Mouse (Mus musculus) midbrain, postnatal 0 days (tissue): ENCODE data around the gene Twnk. TPM values are rescaled to one million over a fixed set of nuclear protein-coding genes. Genes with fewer than 3 reads are reported as not detected.

ENCODE experiments used
- ATAC-seq: fragments of 200-750 bp; cut with Nextera tagmentation; 2 replicates; pipeline ENCODE4 v1.8.0; 2017; ENCODE audit warnings: moderate number of reproducible peaks, mild to moderate bottlenecking, moderate TSS enrichment, moderate library complexity; ENCODE audit not compliant: low FRiP score
- DNase-seq: peaks from one replicate; pipeline ENCODE4 v3.0.0-alpha.2; 2015; ENCODE audit warnings: low spot score
- H3K27ac ChIP-seq: fragments of 300-500 bp; sonication (generic); 2 replicates; pipeline ENCODE4 v1.5.1; 2014; ENCODE audit warnings: low read depth, mild to moderate bottlenecking, low read length, mixed read lengths
- H3K27me3 ChIP-seq: fragments of 300-500 bp; sonication (generic); 2 replicates; pipeline ENCODE4 v1.6.1; 2014; ENCODE audit warnings: low read length, control low read depth, mixed read lengths; ENCODE audit not compliant: insufficient read depth
- H3K36me3 ChIP-seq: fragments of 300-500 bp; sonication (generic); 2 replicates; pipeline ENCODE4 v1.6.1; 2014; ENCODE audit warnings: low read length, control low read depth, mixed read lengths; ENCODE audit not compliant: insufficient read depth
- H3K4me1 ChIP-seq: fragments of 300-500 bp; sonication (generic); 2 replicates; pipeline ENCODE4 v1.6.1; 2014; ENCODE audit warnings: mild to moderate bottlenecking, control low read depth, antibody characterized with exemption, low read length, mixed read lengths; ENCODE audit not compliant: insufficient read depth
- H3K4me2 ChIP-seq: fragments of 300-500 bp; sonication (generic); 2 replicates; pipeline ENCODE4 v1.6.1; 2014; ENCODE audit warnings: low read depth, mild to moderate bottlenecking, low read length, mixed read lengths; ENCODE audit not compliant: poor library complexity, severe bottlenecking
- H3K4me3 ChIP-seq: fragments of 300-500 bp; sonication (generic); 2 replicates; pipeline ENCODE4 v1.5.1; 2014; ENCODE audit warnings: low read depth, mild to moderate bottlenecking, low read length, moderate library complexity
- H3K9ac ChIP-seq: fragments of 300-500 bp; sonication (generic); replicated peaks from 2 replicates; pipeline ENCODE4 v1.6.1; 2014; ENCODE audit warnings: mild to moderate bottlenecking, low read length, moderate library complexity, mixed read lengths; ENCODE audit not compliant: poor library complexity, severe bottlenecking
- H3K9me3 ChIP-seq: fragments of 300-500 bp; sonication (generic); 2 replicates; pipeline ENCODE4 v1.6.1; 2016; ENCODE audit warnings: low read length, control low read depth
- CTCF ChIP-seq: IDR thresholded peaks from 2 replicates; pipeline ENCODE4 v1.5.1; 2016; ENCODE audit warnings: antibody characterized with exemption, mild to moderate bottlenecking
- WGBS: fragments of 180-500 bp; shearing (Covaris S2); extraction: QIAGEN DNeasy Blood & Tissue Kit; methylation state at CpG from one replicate; pipeline ENCODE4 v1.1.7; 2014; 5-methylcytosine and 5-hydroxymethylcytosine counted together
- polyA plus RNA-seq: library from polyadenylated mRNA; unstranded; fragments of >200 nt; fragmentation: Nextera tagmentation; extraction: Ambion mirVana; gene quantifications from 2 replicates; pipeline ENCODE4 v1.2.1, GENCODE M21; 2015
- total RNA-seq: library from RNA; depleted of rRNA; stranded (reverse); fragments of >200 nt; gene quantifications from 2 replicates; pipeline ENCODE4 v1.2.3, GENCODE M21; 2014; rRNA removed

Twnk gene
- total RNA-seq, result 6.1 and 6.4 TPM in 2 replicates
- polyA plus RNA-seq, result 6.8 and 7.1 TPM in 2 replicates

- no peak for ATAC-seq
- no peak for TF ChIP-seq CTCF
- Histone ChIP-seq H3K4me3 (peak within 1 kb of the TSS; percentile 68), H3K27me3 (no peaks in the 10 kb centered on the region), H3K36me3 (peaks cover 38% of the 10 kb centered on the region), H3K9ac (peak within 1 kb of the TSS; percentile 75), H3K4me2 (peak within 1 kb of the TSS; percentile 89), H3K9me3 (no peaks in the 10 kb centered on the region), H3K4me1 (peaks cover 11% of the 10 kb centered on the region; the same call in 1 of the 2 replicates), H3K27ac (peak within 1 kb of the TSS; percentile 63)
- 9% methylated on average over 16 of the region's 16 CpGs for WGBS
- peak; percentile 50 for DNase-seq
Observed at GRCm38 (mm10) chr19:45005444-45005843, at the start of gene Twnk. Gene Twnk, plus strand, starts transcription at chr19:45005663.

- ATAC-seq, result no peak
- no peaks in the 10 kb centered on the region for H3K9me3 ChIP-seq
Observed at GRCm38 (mm10) chr19:44959633-44960032, 45.8 kb upstream of the Twnk start.

DNA sequence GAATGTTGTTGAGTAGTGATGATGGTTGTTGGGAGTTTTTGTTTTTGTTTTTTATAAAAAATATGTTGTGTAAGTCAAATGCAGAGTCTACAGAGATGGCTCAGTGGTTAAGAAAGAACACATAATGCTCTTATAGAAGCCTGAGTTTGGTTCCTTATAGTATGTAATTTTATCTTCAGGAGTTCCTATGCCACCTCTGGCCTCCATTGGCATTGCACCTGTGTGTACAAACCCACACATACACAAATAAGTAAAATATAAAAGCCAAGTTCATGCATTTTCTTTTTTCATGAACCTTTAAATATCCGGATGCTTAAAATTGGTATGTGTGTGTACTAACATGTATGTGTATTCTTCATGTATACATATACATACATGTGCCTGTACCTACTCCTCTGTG, 39.5 kb upstream of the Twnk start:
- Histone ChIP-seq H3K9me3 (no peaks in the 10 kb centered on the region), H3K4me3 (no peak overlapping the region), H3K9ac (no peak overlapping the region), H3K27ac (no peak overlapping the region), H3K27me3 (no peaks in the 10 kb centered on the region), H3K36me3 (peaks cover 45% of the 10 kb centered on the region), H3K4me1 (no peaks in the 10 kb centered on the region), H3K4me2 (no peak overlapping the region)
- TF ChIP-seq CTCF, result peak; percentile 22; the same call in 1 of the 2 replicates
- ATAC-seq (no peak), DNase-seq (no peak)
- 100% methylated on average over 1 of the region's 1 CpGs for WGBS

More at GRCm38 (mm10) chr19:44959633-44960032, 45.8 kb upstream of the Twnk start:
- Histone ChIP-seq H3K9ac (no peak overlapping the region), H3K4me1 (no peaks in the 10 kb centered on the region), H3K4me2 (no peak overlapping the region), H3K4me3 (no peak overlapping the region), H3K36me3 (peaks cover 47% of the 10 kb centered on the region), H3K27me3 (no peaks in the 10 kb centered on the region), H3K27ac (no peak overlapping the region)
- DNase-seq, result no peak
- TF ChIP-seq CTCF, result no peak
- WGBS, result 100% methylated on average over 2 of the region's 2 CpGs

- peaks cover 47% of the 10 kb centered on the region for H3K36me3 ChIP-seq
- no peak overlapping the region for H3K9ac ChIP-seq
- H3K27ac ChIP-seq, result no peak overlapping the region
- H3K4me1 ChIP-seq, result no peaks in the 10 kb centered on the region
- no peak for TF ChIP-seq CTCF
- 93% methylated on average over 3 of the region's 3 CpGs for WGBS
- no peak for ATAC-seq
- DNase-seq, result no peak
- H3K4me2 ChIP-seq, result no peak overlapping the region
- no peaks in the 10 kb centered on the region for H3K27me3 ChIP-seq
- no peaks in the 10 kb centered on the region for H3K9me3 ChIP-seq
- H3K4me3 ChIP-seq, result no peak overlapping the region
Observed at GRCm38 (mm10) chr19:44968329-44968728, 37.1 kb upstream of the Twnk start.

- Histone ChIP-seq H3K27me3 (no peaks in the 10 kb centered on the region), H3K36me3 (peaks cover 78% of the 10 kb centered on the region), H3K4me3 (no peak overlapping the region), H3K9ac (no peak overlapping the region), H3K9me3 (no peaks in the 10 kb centered on the region), H3K4me2 (no peak overlapping the region), H3K4me1 (no peaks in the 10 kb centered on the region), H3K27ac (no peak overlapping the region)
- 87% methylated on average over 6 of the region's 6 CpGs for WGBS
- TF ChIP-seq CTCF, result no peak
- no peak for DNase-seq
- no peak for ATAC-seq
Observed at GRCm38 (mm10) chr19:44976636-44977035, 28.8 kb upstream of the Twnk start.

DNA sequence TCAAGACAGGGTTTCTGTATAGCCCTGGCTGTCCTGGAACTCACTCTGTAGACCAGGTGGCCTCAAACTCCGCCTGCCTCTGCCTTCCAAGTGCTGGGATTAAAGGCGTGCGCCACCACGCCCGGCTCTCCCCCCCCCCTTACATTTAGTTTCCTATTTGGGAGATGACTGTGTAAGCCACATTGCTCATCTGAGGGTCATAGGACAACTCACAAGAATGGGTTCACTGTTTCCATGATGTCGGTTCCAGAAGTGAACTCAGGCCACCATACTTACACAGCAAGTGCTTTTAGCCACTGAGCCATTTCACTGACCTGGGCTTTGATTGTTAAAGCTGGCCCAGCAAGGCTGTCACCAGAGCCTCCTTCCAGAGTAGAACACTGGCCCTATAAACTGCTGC, 28.3 kb upstream of the Twnk start:
- Histone ChIP-seq H3K9ac (no peak overlapping the region), H3K9me3 (no peaks in the 10 kb centered on the region), H3K27ac (no peak overlapping the region), H3K36me3 (peaks cover 78% of the 10 kb centered on the region), H3K4me3 (no peak overlapping the region), H3K4me2 (no peak overlapping the region), H3K27me3 (no peaks in the 10 kb centered on the region), H3K4me1 (no peaks in the 10 kb centered on the region)
- no peak for TF ChIP-seq CTCF
- WGBS, result 99% methylated on average over 6 of the region's 6 CpGs
- ATAC-seq, result no peak
- no peak for DNase-seq
